Mouse (Mus musculus) heart, embryonic 16.5 days (tissue): Measurements from ENCODE around the gene Fbln5. TPM values are rescaled to one million over a fixed set of nuclear protein-coding genes. Genes with fewer than 3 reads are reported as not detected.

Experiments
- polyA plus RNA-seq: library from polyadenylated mRNA; unstranded; fragments of >200 nt; fragmentation: Nextera tagmentation; extraction: Ambion mirVana; gene quantifications from 2 replicates; pipeline ENCODE4 v1.2.1, GENCODE M21; 2015

Gene Fbln5
- polyA plus RNA-seq, 1 experiment from 2014 or later, result 125 TPM

Other genes with a start within 250 kb of the Fbln5 start
- gene Tc2n, start 100.5 kb downstream of the Fbln5 start, polyA plus RNA-seq, result 0.35 and 1.3 TPM in 2 replicates
- 19.8 and 20.8 TPM in 2 replicates for gene Trip11, start 94.2 kb upstream of the Fbln5 start, polyA plus RNA-seq
- gene Atxn3, start 139.2 kb upstream of the Fbln5 start, polyA plus RNA-seq, result 8.4 and 8.7 TPM in 2 replicates
- 20.4 TPM in 2 replicates for gene Cpsf2, start 156.9 kb upstream of the Fbln5 start, polyA plus RNA-seq